Mouse (Mus musculus) lung, embryonic 14.5 days (tissue): ENCODE measurements at regions not wholly inside any gene's neighbourhood (a gene's known extent, or its start where the extent isn't known, plus 50 kb on each side); places are given as distances from the start of the nearest gene placed in this dataset.

ENCODE experiments used
- ATAC-seq: fragments of 200-750 bp; cut with Nextera tagmentation; 2 replicates; pipeline ENCODE4 v1.8.0; 2017; ENCODE audit warnings: mild to moderate bottlenecking, moderate TSS enrichment, moderate library complexity; ENCODE audit not compliant: insufficient read depth
- DNase-seq: peaks from one replicate; pipeline ENCODE4 v3.0.0-alpha.2; 2015
- H3K27ac ChIP-seq: fragments of 300-500 bp; sonication (generic); 2 replicates; pipeline ENCODE4 v1.5.1; 2014; ENCODE audit warnings: low read depth, mild to moderate bottlenecking, moderate library complexity
- H3K27me3 ChIP-seq: fragments of 300-500 bp; sonication (generic); 2 replicates; pipeline ENCODE4 v1.6.1; 2014; ENCODE audit warnings: low read length, control low read depth; ENCODE audit not compliant: insufficient read depth
- H3K36me3 ChIP-seq: fragments of 300-500 bp; sonication (generic); 2 replicates; pipeline ENCODE4 v1.6.1; 2014; ENCODE audit warnings: control low read depth; ENCODE audit not compliant: insufficient read depth
- H3K4me1 ChIP-seq: fragments of 300-500 bp; sonication (generic); 2 replicates; pipeline ENCODE4 v1.6.1; 2014; ENCODE audit warnings: antibody characterized with exemption, control low read depth; ENCODE audit not compliant: insufficient read depth
- H3K4me2 ChIP-seq: fragments of 300-500 bp; sonication (generic); 2 replicates; pipeline ENCODE4 v1.6.1; 2014; ENCODE audit warnings: mild to moderate bottlenecking
- H3K4me3 ChIP-seq: fragments of 300-500 bp; sonication (generic); 2 replicates; pipeline ENCODE4 v1.5.1; 2014; ENCODE audit warnings: low read depth, low read length
- H3K9ac ChIP-seq: fragments of 300-500 bp; sonication (generic); 2 replicates; pipeline ENCODE4 v1.6.1; 2014
- H3K9me3 ChIP-seq: fragments of 300-500 bp; sonication (generic); 2 replicates; pipeline ENCODE4 v1.6.1; 2016; ENCODE audit warnings: low read depth, low read length, control low read depth
- CTCF ChIP-seq: IDR thresholded peaks from 2 replicates; pipeline ENCODE4 v1.5.1; 2016; ENCODE audit warnings: antibody characterized with exemption, low read depth
- WGBS: fragments of 180-500 bp; shearing (Covaris S2); extraction: QIAGEN DNeasy Blood & Tissue Kit; methylation state at CpG from one replicate; pipeline ENCODE4 v1.1.7; 2014; 5-methylcytosine and 5-hydroxymethylcytosine counted together

DNA sequence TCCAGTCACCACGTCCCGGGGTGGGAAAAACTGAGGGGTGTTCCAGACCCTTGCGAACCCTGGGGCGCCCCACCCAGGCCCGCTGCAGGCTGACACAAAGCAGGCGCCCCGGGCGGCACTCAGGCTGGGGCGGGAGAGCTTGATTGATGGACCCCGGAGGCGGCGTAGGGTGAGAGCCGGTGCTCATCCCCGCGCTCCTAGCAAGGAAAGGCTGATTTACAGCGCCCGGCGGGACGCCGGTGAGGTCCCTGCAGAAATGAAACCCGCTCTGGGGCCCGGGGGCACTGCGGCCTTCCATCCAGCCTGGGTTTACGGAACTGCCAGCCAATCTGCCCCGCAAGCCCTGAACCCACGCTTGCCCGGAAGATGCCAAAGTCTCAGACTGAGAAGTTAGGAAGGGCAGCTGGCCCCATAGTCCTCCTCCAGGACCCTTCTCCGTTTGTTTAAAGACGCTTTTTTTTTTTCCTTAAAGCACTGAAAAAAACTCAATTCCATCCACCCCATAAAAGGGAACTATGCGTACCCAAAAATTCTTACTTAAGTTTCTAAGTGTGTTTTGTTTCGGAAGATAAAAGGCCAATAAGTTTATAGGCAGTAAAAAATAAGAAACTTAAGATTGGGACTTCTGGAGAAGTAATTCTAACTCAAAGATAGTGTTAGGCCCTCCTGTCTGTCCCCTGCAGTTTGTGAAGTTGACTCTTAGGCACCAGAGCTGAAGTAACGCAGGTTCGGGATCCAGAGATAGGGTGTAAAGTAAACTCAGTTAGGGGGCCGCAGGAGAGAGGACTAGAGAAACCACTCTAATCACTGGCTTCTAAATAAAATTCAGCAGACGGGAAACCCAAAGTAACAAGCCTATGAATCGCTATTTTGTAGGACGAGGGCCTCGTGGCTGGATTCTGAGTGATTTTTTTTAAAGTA, 263.4 kb upstream of the Nfe2l3 start:
- Histone ChIP-seq H3K27me3 (peaks cover 10% of the 10 kb centered on the region; the same call in 1 of the 2 replicates), H3K36me3 (no peaks in the 10 kb centered on the region), H3K4me2 (peak overlapping the region; percentile 64), H3K9me3 (no peaks in the 10 kb centered on the region), H3K27ac (peak overlapping the region; percentile 95), H3K4me1 (peaks cover 10% of the 10 kb centered on the region), H3K4me3 (peak overlapping the region; percentile 25), H3K9ac (peak overlapping the region; percentile 53)
- TF ChIP-seq CTCF, result no peak
- ATAC-seq, result peak; percentile 10; the same call in 1 of the 2 replicates
- peak; percentile 61 for DNase-seq
- 9% methylated on average over 38 of the region's 38 CpGs for WGBS

DNA sequence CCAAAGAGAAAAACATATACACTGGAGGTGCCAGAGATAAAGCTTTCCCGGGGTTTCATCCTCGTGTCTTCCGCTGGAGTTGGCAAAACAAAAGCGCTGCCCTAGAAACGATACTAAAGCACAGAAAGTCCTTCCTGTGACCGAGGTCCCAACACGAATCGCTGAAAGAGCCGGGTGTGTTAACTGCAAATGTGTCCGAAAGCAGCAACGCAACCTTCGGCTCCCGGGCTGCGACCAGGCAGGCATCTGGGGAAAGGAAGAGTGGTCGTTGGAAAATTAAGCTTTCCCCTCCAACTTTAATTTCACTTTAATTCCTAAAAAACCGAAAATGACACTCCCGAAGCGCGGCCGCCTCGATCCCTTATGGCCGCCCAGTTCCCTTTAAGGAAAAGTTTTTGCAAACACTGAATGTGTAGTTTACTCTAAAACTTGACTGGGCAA, 262.5 kb upstream of the Nfe2l3 start:
- TF ChIP-seq CTCF, result no peak
- Histone ChIP-seq H3K27ac (peak overlapping the region; percentile 95), H3K36me3 (no peaks in the 10 kb centered on the region), H3K4me2 (peak overlapping the region; percentile 64), H3K27me3 (peaks cover 20% of the 10 kb centered on the region), H3K4me3 (peak overlapping the region; percentile 27), H3K9me3 (no peaks in the 10 kb centered on the region), H3K4me1 (peaks cover 8% of the 10 kb centered on the region; the same call in 1 of the 2 replicates), H3K9ac (peak overlapping the region; percentile 53)
- peak; percentile 70 for DNase-seq
- no peak for ATAC-seq
- 1% methylated on average over 22 of the region's 22 CpGs for WGBS

DNA sequence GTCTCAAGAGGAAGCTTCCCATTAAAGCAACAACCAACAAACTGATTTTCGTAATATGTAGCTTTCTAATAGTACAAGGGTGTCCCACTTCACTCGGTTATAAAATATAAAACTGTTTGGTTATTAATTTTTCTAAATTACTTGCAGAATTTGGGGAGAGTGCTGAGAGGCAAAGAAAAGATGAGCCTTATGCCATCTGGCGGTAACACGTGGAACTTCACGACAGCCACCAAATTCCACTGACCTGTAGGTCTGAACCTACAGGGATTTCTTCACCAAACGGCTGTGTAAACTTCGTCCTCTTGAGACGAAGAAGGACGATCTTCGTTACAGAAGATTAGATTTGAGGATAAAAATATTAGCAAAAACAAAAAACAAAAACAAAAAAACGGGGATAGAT, 262.1 kb upstream of the Nfe2l3 start:
- peak; percentile 49 for ATAC-seq

DNA sequence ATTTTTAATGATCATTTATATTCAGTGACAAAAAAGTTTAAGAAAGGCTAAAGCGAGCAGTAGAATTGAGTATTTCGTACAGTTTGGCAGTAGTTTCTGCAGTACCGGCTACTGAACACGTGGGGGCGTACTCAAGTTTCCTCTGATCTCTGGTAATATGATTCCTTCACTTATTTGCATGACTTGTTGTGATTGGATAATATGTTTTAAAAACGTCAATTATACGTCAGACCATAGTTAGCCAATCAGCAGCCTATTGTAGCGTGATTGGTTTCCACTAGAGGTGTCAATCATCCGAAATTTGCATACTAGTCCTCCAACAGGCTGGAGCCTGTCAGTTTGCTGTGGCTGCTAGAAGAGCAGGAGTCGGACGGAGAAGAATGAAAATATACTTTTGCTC, 261.6 kb upstream of the Nfe2l3 start:
- H3K27ac ChIP-seq, result no peak overlapping the region; the same call in 1 of the 2 replicates
- DNase-seq, result peak; percentile 96

More for the DNA sequence above, 262.1 kb upstream of the Nfe2l3 start:
- peak; percentile 95 for DNase-seq
- H3K4me2 ChIP-seq, result peak overlapping the region; percentile 64
- whole genome bisulfite sequencing, result under 1% methylated on average over 11 of the region's 11 CpGs
- H3K4me1 ChIP-seq, result peaks cover 8% of the 10 kb centered on the region; the same call in 1 of the 2 replicates
- H3K4me3 ChIP-seq, result peak overlapping the region; percentile 27
- H3K9me3 ChIP-seq, result no peaks in the 10 kb centered on the region
- H3K27ac ChIP-seq, result peak overlapping the region; percentile 95
- TF ChIP-seq CTCF, result peak; percentile 82
- no peaks in the 10 kb centered on the region for H3K36me3 ChIP-seq
- peaks cover 24% of the 10 kb centered on the region for H3K27me3 ChIP-seq
- H3K9ac ChIP-seq, result peak overlapping the region; percentile 53

DNA sequence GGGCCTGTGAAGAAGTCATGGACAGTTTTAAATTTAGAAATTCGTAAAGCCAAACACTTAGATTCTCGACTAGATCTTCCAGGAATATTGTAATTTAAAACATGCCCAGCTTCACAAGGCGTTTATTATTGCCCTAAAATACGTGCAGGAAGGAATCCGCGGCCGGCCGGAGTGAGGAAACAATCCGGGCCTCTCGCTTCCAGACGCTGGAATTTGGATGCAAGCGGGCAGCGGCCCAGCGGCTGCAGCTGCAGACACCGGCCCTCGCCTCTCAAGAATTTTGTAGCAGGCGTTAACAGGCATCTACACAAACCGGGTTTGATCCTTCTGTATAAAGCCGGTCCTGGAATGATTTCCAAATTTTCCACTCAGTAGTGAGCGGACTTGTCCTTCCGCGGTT, 260.7 kb upstream of the Nfe2l3 start:
- Histone ChIP-seq H3K27ac (peak overlapping the region; percentile 61), H3K4me1 (peaks cover 8% of the 10 kb centered on the region; the same call in 1 of the 2 replicates), H3K9me3 (no peaks in the 10 kb centered on the region), H3K9ac (peak overlapping the region; percentile 42), H3K36me3 (no peaks in the 10 kb centered on the region), H3K4me2 (peak overlapping the region; percentile 71), H3K27me3 (peaks cover 37% of the 10 kb centered on the region), H3K4me3 (peak overlapping the region; percentile 15)
- DNase-seq (peak; percentile 88), ATAC-seq (no peak)
- no peak for TF ChIP-seq CTCF
- 4% methylated on average over 22 of the region's 22 CpGs for WGBS

More for the DNA sequence above, 261.6 kb upstream of the Nfe2l3 start:
- peak; percentile 62 for TF ChIP-seq CTCF
- Histone ChIP-seq H3K4me3 (no peak overlapping the region), H3K4me1 (peaks cover 8% of the 10 kb centered on the region; the same call in 1 of the 2 replicates), H3K4me2 (peak overlapping the region; percentile 64), H3K27me3 (peaks cover 28% of the 10 kb centered on the region), H3K9ac (no peak overlapping the region), H3K9me3 (no peaks in the 10 kb centered on the region), H3K36me3 (no peaks in the 10 kb centered on the region)
- WGBS, result 1% methylated on average over 11 of the region's 11 CpGs
- peak; percentile 74 for ATAC-seq

DNA sequence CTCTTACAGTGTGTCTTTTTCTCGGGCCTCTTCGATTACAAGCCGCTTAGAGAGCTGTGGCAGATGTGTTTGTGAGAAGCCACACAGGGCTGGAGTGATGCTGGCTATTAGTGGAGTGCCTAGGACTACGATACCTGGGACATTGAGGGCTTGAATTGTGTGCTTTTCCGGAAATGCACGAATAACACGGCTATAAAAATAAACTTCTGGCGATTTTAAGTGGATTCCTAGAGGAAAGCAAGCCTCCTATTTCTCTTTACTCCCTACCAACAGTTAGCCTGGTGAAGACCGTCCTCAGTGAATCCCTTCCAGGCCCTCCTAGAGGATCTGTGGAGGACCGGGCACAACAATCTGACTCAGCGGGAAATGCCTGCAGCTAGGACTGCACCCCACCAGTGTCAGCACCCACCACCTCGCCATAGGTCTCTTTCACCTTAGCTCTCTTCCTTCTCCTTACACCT, 260.1 kb upstream of the Nfe2l3 start:
- peaks cover 43% of the 10 kb centered on the region for H3K27me3 ChIP-seq
- peaks cover 8% of the 10 kb centered on the region; the same call in 1 of the 2 replicates for H3K4me1 ChIP-seq
- no peak for TF ChIP-seq CTCF
- no peak for ATAC-seq
- H3K4me2 ChIP-seq, result peak overlapping the region; percentile 71
- H3K36me3 ChIP-seq, result no peaks in the 10 kb centered on the region
- H3K9ac ChIP-seq, result peak overlapping the region; percentile 45
- peak overlapping the region; percentile 36 for H3K4me3 ChIP-seq
- no peaks in the 10 kb centered on the region for H3K9me3 ChIP-seq
- 5% methylated on average over 12 of the region's 12 CpGs for WGBS
- H3K27ac ChIP-seq, result peak overlapping the region; percentile 61; the same call in 1 of the 2 replicates
- DNase-seq, result peak; percentile 65
